Mouse (Mus musculus) brain, embryonic 14.5 days (tissue): ENCODE data around the gene Pcf11. TPM values are rescaled to one million over a fixed set of nuclear protein-coding genes. Genes with fewer than 3 reads are reported as not detected.

ENCODE experiments used
- DNase-seq: peaks from one replicate; pipeline ENCODE4 v3.0.0-alpha.2; 2011; ENCODE audit warnings: low read depth
- CTCF ChIP-seq: fragments of 200-500 bp; IDR thresholded peaks from 2 replicates; pipeline ENCODE4 v1.5.1; 2012; ENCODE audit warnings: inconsistent platforms, mild to moderate bottlenecking, moderate library complexity, borderline replicate concordance; ENCODE audit not compliant: insufficient read depth, insufficient read length; ENCODE audit errors: extremely low read depth
- POLR2A ChIP-seq: fragments of 200-500 bp; IDR thresholded peaks from 2 replicates; pipeline ENCODE4 v1.6.1; 2012; ENCODE audit warnings: mild to moderate bottlenecking, inconsistent platforms, borderline replicate concordance; ENCODE audit not compliant: poor library complexity, insufficient read depth, insufficient read length, severe bottlenecking; ENCODE audit errors: extremely low read depth
- polyA plus RNA-seq: library from polyadenylated mRNA; depleted of rRNA; stranded (reverse); fragments of >200 nt; gene quantifications from 2 replicates; pipeline ENCODE4 v1.2.3, GENCODE M21; 2012; rRNA removed

Gene Pcf11
- polyA plus RNA-seq, 1 experiment: 28.1 TPM

- peak; percentile 63 for DNase-seq
These were observed 39.6 kb downstream of the Pcf11 start for GRCm38 (mm10) chr7:92630167-92630566.

GRCm38 (mm10) chr7:92624488-92624887 lies 45.2 kb downstream of the Pcf11 start:
- peak; percentile 16 for DNase-seq
- TF ChIP-seq CTCF (peak; percentile 27; the same call in 1 of the 2 replicates), POLR2A (no peak)

More at GRCm38 (mm10) chr7:92630167-92630566, 39.6 kb downstream of the Pcf11 start:
- TF ChIP-seq CTCF: peak; percentile 48; the same call in 1 of the 2 replicates
- TF ChIP-seq POLR2A: no peak

DNA sequence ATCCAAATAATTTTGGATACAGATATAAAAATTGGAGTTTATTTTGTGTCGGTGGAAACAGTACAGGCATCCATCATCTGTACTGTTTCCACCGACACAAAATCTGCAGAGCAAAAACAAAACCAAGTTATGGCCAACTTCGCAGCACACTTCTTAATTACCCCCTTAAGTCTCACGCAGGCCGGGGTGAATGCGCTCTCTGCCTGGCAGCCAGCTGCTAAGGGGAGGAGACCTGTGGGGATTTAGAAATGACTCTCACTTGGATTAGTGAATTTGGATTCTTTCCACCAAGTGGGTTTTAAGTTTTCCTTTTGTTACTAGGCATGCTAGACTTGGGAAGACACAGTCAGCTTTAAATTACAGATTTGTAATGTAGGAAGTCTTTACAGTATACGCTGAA lies 58.9 kb downstream of the Pcf11 start:
- peak; percentile 62 for DNase-seq

DNA sequence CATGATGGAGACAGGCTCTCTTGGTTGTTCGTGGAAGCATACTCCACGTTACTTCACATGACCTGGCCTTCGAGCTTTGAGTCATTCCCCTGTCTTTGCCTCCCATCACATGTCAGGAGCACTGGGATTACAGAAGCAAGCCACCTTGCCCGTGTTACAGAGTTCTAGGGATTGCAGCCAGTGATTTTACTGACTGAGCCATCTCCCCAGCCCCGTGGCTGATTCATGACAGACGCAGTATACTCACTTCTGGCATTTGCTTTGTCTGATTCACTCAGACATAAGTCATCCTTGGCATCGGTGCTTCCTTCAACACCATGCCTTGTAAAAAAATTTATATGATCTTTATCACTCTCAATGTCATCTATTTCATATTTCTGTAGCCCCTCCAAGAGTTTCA lies 64.8 kb downstream of the Pcf11 start:
- TF ChIP-seq POLR2A (no peak), CTCF (no peak)
- DNase-seq: no peak

More for the DNA sequence above, 58.9 kb downstream of the Pcf11 start:
- TF ChIP-seq CTCF (no peak), POLR2A (no peak)

Other genes starting within 250 kb of the Pcf11 start
- 37.3 and 40.8 TPM in 2 replicates for gene Ccdc90b, start 108.8 kb downstream of the Pcf11 start, polyA plus RNA-seq
- gene Ankrd42, start 32.8 kb downstream of the Pcf11 start, polyA plus RNA-seq: 7.7 and 12.0 TPM in 2 replicates
- 9.9 and 12.9 TPM in 2 replicates for gene Rab30, start 71.7 kb upstream of the Pcf11 start, polyA plus RNA-seq
- 2.6 and 3.5 TPM in 2 replicates for gene Ddias, start 204.3 kb upstream of the Pcf11 start, polyA plus RNA-seq
- gene Prcp, start 204.5 kb upstream of the Pcf11 start, polyA plus RNA-seq: 14.4 and 20.3 TPM in 2 replicates